Mouse (Mus musculus) hindlimb bud, embryonic 11.5 days (tissue): ENCODE results near the gene S100a10.
"Not testable (repeated sequence)": the region's sequence is repeated elsewhere in the genome, so short reads cannot be mapped to it uniquely, and the experiment has no call there.

Experiments used
- DNase-seq: peaks from one replicate; pipeline ENCODE4 v3.0.0-alpha.2; 2012; ENCODE audit warnings: low read depth, low spot score; ENCODE audit errors: extremely low spot score

S100a10 gene

DNA sequence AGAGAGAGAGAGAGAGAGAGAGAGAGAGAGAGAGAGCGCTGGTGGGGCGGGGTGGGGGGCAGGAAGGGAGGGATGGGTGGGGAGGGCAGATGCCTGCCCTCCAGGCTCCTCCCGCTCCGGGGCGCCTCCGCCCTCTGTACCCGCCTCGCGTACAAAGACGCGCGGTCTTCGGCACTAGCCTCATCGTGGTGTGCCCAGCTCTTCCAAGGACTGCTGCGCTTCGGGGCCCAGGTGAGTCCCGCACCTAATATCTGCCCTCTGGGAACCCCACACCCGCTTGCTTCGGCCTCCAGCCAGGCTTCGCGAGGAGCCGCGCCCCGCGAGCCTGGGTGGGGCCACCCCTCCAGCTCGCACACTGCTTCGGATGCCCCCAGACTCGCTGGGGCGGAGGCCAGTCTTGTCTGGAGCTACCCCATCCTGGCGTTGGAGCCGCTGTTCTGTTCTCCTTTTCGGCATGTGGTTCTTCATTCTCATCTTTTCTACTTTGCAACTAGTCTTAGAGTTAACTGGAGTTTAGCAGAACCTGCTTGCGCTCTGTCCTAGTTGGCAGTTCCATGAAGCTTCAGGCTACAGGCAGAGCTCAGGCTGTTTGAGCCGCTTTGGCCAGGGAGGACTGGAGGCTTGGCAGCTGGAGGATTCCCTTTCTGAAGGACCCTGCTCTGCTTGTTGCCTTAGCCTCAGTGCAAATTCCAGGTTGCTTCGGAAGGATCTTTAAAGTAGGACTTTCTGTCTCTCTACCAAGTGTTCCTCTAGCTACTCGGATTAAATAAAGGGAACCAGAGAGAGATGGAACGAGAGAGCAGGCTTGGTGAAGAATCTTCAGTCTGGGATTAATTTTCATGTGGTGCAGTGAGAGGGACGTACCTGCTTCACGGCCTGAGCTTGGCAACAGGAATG is at the start of gene S100a10:
Gene S100a10 (plus strand): TSS at position 100 of the 897 bp plus-strand sequence.
- no peak for DNase-seq

DNA sequence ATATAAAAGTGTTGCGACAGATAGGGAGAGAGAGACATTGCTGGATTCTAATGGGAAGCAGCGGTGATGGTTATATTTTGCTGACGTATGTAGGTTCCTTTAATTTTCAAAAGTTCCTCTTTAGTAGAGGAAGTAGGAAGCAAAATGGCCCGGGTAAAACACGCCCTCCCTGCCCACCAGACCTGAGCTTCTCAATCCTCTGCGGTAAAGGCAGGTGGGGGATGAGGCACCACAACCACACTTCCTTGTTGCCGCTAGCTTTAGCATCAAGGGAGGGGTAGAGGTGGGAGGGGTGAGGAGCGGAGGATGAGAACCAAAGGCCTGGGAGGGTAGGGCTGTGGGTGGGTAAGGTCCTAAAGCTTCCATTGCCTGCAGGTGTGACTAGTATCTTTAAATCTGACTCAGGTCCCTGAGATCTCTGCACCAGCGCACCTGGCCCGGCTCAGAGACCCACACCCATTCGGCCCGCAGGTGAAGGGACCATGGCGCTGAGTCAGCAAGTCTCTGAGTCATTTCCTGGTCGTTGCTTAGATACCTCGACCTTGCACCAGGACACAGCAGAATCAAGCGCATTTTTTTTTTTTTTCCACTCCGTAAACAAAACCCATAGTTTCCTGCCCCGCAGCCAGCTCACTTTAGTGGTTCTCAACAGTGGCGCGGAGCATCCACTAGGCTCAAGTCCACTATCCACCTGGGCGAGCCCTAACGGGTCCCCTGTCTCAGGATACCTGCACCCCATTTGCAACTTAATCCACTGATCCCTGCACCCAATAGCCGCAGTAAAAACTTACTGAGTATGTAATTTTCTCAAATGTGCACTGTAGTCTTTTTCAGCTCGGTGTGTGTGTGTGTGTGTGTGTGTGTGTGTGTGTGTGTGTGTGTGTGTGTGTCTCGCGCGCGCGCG is 48.7 kb upstream of the S100a10 start:
- no peak for DNase-seq

- DNase-seq: no peak
These were observed 48.0 kb upstream of the S100a10 start for GRCm38 (mm10) chr3:93506881-93507325.

- no peak for DNase-seq
These were observed 45.6 kb upstream of the S100a10 start for GRCm38 (mm10) chr3:93509301-93509700.

GRCm38 (mm10) chr3:93511036-93511435 is 43.8 kb upstream of the S100a10 start:
- no peak for DNase-seq

DNA sequence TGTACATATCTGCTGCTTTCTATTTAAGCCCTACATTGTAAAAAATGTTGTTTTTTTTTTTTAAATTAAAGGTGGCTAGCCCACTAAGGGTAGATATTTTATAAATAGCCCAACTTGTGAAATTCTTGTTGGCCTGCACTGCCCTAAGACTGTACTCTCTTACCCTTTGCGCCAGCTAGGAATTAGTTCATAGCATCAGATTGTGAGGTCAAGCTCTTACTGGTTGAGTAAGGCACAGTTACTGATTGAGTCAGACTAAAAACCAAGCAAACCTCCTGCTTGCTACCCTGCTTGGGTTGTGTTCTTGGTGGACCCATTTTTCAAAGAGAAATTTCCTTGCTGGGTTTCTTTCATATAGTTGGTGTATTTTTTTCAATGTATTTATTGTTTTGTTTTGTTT is 43.1 kb upstream of the S100a10 start:
- DNase-seq: no peak

DNA sequence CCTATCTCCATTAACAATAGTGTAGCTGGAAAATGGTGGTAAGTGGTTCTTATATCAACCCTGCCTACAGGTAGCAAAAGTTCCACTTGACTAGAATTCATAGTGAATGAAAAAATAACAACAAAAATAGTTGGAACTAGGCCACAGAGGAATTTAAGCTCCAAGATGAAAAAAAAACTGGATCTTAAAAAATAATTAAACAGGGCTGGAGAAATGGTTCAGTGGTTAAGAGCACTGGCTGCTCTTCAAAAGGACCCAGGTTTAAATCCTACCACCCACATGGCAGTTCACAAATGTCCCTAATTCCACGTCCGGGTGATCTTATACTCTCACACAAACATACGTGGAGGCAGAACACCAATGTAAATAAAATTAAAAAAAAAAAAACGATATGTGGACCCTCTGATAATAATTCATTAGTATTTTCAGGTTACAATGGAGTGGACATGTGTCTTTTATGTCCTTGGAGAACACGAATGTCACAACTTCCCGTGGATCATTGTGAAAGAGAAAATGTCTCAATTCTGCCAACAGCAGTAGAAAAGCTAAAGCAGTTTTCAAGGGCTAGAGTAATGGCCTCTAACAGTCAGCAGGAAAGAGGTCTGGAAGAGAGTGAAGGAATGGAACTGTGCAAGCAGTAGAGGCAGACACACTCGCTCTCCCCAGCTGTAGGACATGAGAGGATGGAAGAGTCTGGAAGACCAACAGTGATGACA is 42.3 kb upstream of the S100a10 start:
- DNase-seq: no peak

DNA sequence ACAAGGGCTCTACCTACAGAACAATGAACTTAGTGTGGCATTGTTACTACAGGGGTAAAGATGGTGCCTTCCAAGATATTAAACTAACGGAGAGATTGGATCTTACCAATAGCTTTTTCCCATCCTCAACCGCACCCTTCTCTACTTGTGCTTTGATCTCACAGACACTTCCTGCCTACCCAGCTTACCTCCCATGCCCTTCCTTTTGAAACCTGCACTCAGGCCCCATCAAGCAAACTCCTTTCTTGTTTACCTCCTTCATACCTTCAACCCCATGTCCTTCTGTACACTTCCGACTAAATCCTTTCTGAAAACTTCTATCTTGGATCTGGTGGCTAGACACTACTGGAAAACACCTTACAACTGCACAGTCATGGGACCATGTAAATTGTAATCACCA is 40.3 kb upstream of the S100a10 start:
- no peak for DNase-seq

DNA sequence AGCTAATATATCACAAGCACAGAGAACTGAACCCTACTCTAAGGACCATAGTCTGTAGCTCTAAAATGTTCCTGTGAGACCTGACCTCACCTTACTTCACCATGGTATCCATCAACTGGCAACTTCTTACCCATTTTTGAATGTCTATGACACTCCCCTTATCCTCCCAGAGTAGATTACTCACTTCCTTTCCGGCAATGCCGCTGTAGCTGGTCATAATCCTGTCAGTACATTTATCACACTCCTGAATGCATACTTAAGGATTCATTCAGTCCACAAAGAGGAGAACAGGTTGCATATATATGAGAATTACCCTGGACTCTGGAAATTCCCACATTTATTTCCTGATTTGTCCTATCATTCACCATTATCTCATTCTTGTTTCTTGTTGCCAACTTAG is 37.5 kb upstream of the S100a10 start:
- DNase-seq: no peak

GRCm38 (mm10) chr3:93519856-93520329 is 35.0 kb upstream of the S100a10 start:
- no peak for DNase-seq

- DNase-seq: no peak
These were observed 34.3 kb upstream of the S100a10 start, which contains the start of gene S100a11 for GRCm38 (mm10) chr3:93520330-93521193. Gene S100a11, plus strand, starts transcription at chr3:93520488.

GRCm38 (mm10) chr3:93521462-93522057 is 33.3 kb upstream of the S100a10 start:
- no peak for DNase-seq

- no peak for DNase-seq
These were observed 32.3 kb upstream of the S100a10 start for GRCm38 (mm10) chr3:93522611-93523010.

DNA sequence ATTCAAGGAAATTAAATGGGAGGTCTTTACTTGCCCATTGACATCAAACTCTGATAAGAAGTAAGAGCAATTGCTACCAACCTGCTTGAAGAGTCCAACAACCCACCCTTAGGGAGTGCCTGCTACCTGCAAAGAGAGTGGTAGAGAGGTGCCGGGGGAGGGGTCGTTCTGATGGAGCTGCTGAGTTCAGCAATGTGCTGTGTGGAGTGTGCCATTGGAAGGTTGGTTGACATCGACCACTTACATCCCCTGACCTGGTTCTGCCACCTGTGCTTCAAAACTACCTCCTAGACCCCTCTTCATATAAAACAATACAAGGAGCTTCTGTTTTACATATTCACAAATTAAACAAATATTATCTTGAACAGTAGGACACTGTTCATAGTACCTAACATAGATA is 27.6 kb upstream of the S100a10 start:
- no peak for DNase-seq

DNA sequence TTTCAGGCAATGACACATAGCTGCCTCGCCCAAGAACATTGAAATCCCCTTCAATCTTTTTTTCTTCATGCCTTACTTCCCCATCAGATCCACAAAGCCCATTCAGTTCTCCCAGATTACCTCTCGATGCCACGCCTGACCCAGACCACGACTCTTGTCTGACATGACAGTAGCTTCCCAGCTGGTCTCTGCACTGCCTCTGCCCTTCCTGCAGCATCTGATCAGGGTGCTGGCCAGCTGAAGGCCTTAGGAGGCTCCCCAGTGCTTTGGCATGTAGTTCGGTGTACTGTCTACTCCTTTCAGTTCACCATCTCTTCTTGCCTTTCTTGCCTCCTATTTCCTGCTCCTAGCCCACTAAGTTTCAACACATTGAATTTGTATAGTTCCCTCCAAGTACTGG is 26.1 kb upstream of the S100a10 start:
- DNase-seq: no peak

GRCm38 (mm10) chr3:93537068-93537576 is 17.8 kb upstream of the S100a10 start:
- DNase-seq: no peak

GRCm38 (mm10) chr3:93538486-93538885 is 16.4 kb upstream of the S100a10 start:
- DNase-seq: no peak

DNA sequence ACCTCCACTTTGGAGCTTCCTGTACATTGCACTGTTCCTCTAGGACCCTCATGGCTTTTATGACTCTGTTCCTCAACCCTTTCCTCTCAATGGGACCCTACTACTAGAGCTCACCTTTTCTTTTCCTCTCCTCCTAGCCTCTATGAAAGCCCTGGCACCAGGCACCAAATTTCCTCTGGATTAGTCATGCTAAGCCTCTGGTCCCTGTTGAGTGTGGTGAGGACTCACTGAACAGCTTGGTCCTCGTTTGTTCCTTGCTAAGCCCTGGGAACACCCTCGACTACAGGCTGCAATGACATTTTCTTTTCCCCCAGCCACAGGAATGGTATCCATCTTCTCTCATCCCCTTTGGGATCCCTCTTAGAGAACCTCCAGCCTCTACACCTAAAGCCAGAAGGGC is 13.4 kb upstream of the S100a10 start:
- DNase-seq: no peak

DNA sequence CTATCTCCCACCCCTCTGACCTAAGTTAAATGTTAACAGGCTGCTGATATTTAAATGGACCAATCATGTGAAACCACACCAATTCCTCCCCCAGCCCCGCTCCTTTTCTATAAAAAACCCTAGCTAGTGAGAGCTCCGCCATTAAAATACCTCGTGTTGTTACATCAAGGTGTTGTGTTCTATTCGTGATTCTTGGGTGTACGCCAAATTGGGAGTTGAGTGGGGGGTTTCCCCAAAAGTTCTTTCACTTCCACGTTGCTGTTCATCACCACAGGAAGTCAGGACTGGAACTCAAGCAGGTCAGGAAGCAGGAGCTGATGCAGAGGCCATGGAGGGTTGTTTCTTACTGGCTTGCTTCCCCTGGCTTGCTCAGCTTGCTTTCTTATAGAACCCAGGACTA is 10.7 kb upstream of the S100a10 start:
- DNase-seq: not testable (repeated sequence)
